Mouse (Mus musculus) erythroblast, embryonic 14.5 days (primary cell): ENCODE results near the gene Ndel1.

ENCODE experiments used
- GATA1 ChIP-seq: IDR thresholded peaks from 2 replicates; pipeline ENCODE4 v1.6.1; 2012; ENCODE audit warnings: low read length, inconsistent platforms, mixed read lengths
- TAL1 ChIP-seq: IDR thresholded peaks from 3 replicates; pipeline ENCODE4 v1.6.1; 2012; ENCODE audit warnings: low read length, inconsistent platforms, mixed read lengths

DNA sequence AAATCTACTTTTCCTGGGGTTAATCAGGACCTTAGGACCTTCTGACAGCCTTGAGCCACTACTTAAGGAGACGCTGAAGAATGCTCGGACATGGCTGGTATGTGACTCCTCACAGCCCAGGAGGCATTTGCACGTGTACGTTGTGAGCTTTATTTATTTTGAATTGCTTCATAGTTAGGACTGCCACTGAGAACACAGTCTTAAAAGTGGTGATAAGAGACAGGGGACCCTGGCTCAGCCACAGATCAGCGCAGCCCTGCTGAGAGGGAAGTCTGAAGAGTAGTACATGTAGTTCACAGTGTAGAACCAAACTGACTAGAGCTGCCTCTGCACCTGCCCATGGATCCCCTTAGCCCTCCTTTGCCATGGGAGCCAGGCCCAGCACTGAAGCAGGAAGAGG is 20.2 kb upstream of the Ndel1 start:
- TF ChIP-seq GATA1, result no peak
- no peak for TF ChIP-seq TAL1
